Mouse (Mus musculus): ENCODE data around the gene Fgf22. TPM values are rescaled to one million over a fixed set of nuclear protein-coding genes. Genes with fewer than 3 reads are reported as not detected.
A peak's percentile ranks its signal among the peaks of the same experiment; 100 is the strongest.

The Fgf22 gene
- total RNA-seq, 2 experiments from 2014 or later: not detected

GRCm38 (mm10) chr10:79766001-79766507, 11.2 kb downstream of the Fgf22 start:
- no peak for ATAC-seq (replicated peaks; ENCODE audit: poor library complexity)

- peak; percentile 92 for ATAC-seq (replicated peaks; ENCODE audit: poor library complexity)
Observed at GRCm38 (mm10) chr10:79766508-79767325, 11.8 kb downstream of the Fgf22 start, which contains the start of gene Rnf126. Rnf126 (minus strand) TSS chr10:79766952.

- ATAC-seq (replicated peaks; ENCODE audit: poor library complexity): peak; percentile 24
Observed at GRCm38 (mm10) chr10:79767372-79768244, 12.7 kb downstream of the Fgf22 start.

GRCm38 (mm10) chr10:79768400-79768799, 13.5 kb downstream of the Fgf22 start:
- ATAC-seq (replicated peaks; ENCODE audit: poor library complexity): peak; percentile 48

GRCm38 (mm10) chr10:79769329-79769728, 14.5 kb downstream of the Fgf22 start:
- ATAC-seq (replicated peaks; ENCODE audit: poor library complexity): no peak

- no peak for ATAC-seq (replicated peaks; ENCODE audit: poor library complexity)
Observed at GRCm38 (mm10) chr10:79772320-79772719, 17.4 kb downstream of the Fgf22 start.

GRCm38 (mm10) chr10:79773208-79773607, 18.3 kb downstream of the Fgf22 start:
- ATAC-seq (replicated peaks; ENCODE audit: poor library complexity): no peak

GRCm38 (mm10) chr10:79774486-79775279, 19.8 kb downstream of the Fgf22 start:
- ATAC-seq (replicated peaks; ENCODE audit: poor library complexity): no peak

GRCm38 (mm10) chr10:79777103-79777531, 22.2 kb downstream of the Fgf22 start, which contains the start of gene Fstl3:
Fstl3 (plus strand) TSS chr10:79777272.
- no peak for ATAC-seq (replicated peaks; ENCODE audit: poor library complexity)

- no peak for ATAC-seq (replicated peaks; ENCODE audit: poor library complexity)
Observed at GRCm38 (mm10) chr10:79778006-79778405, 23.1 kb downstream of the Fgf22 start.

- no peak for ATAC-seq (replicated peaks; ENCODE audit: poor library complexity)
Observed at GRCm38 (mm10) chr10:79779193-79779592, 24.3 kb downstream of the Fgf22 start.

GRCm38 (mm10) chr10:79779784-79780663, 25.1 kb downstream of the Fgf22 start:
- peak; percentile 71 for ATAC-seq (replicated peaks; ENCODE audit: poor library complexity)

GRCm38 (mm10) chr10:79780664-79781015, 25.8 kb downstream of the Fgf22 start:
- peak; percentile 61 for ATAC-seq (replicated peaks; ENCODE audit: poor library complexity)

GRCm38 (mm10) chr10:79781139-79781538, 26.3 kb downstream of the Fgf22 start:
- 0 out of 2 replicates have a peak, but pooled peaks have one; percentile 0 for ATAC-seq (replicated peaks; ENCODE audit: poor library complexity)

- ATAC-seq (replicated peaks; ENCODE audit: poor library complexity): no peak
Observed at GRCm38 (mm10) chr10:79781956-79782355, 27.1 kb downstream of the Fgf22 start.

GRCm38 (mm10) chr10:79783050-79783449, 28.2 kb downstream of the Fgf22 start:
- no peak for ATAC-seq (replicated peaks; ENCODE audit: poor library complexity)

GRCm38 (mm10) chr10:79783920-79784800, 29.3 kb downstream of the Fgf22 start:
- ATAC-seq (replicated peaks; ENCODE audit: poor library complexity): no peak

- ATAC-seq (replicated peaks; ENCODE audit: poor library complexity): peak; percentile 57
Observed at GRCm38 (mm10) chr10:79788386-79789158, 33.7 kb downstream of the Fgf22 start.
